Mouse (Mus musculus) CD4-positive, CD25-positive, alpha-beta regulatory T cell (primary cell): ENCODE results near the gene Ccna1. TPM values are rescaled to one million over a fixed set of nuclear protein-coding genes. Genes with fewer than 3 reads are reported as not detected.

Experiments
- polyA plus RNA-seq: library from polyadenylated mRNA; unstranded; fragments of 100-300 nt; shearing (Covaris generic); gene quantifications from one replicate; pipeline ENCODE4 v1.2.1, GENCODE M21; 2017

Ccna1 gene
- polyA plus RNA-seq = not detected

DNA sequence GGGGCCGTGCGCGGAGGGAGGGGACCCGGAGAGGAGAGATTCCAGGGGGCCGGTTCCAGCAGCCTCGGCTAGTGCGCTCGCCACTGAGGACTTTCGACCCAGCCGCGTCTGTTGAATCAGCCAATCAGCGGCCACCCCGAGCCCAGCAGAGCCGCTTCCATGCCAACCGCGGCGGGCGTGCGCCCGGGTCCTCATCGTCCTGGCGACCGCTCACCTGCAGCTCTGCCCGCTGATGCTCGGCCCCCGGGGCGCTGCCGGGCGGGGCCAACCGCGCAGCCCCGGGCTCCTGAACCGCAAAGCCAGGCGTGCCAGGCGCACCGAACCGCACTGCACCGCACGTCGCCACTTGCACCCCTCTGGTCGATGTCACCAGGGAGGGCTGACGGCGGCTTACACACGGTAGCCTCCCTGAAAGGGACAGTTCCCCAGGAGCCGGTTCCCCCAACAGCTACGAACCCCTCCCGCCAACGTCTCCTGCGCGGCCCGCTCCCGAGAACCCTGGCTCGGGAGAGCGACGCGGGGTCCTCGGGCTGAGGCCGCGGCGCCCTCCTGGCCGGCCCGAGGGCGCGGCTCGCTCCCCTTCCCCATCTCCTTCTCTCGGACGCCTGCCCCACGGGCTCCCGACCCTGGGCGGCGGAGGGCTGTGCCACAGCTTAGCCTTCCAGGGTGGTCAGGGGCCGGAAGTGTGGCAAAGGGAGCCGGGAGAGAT, at the start of gene Ccna1:
Gene Ccna1, minus strand, starts transcription at position 464 of the 709 bp plus-strand sequence.

Other genes starting within 250 kb of the Ccna1 start
- gene Rfxap, start 247.7 kb downstream of the Ccna1 start, polyA plus RNA-seq = 101 TPM
- gene Sertm1, start 139.6 kb downstream of the Ccna1 start, polyA plus RNA-seq = not detected
- gene Spg20, start 56.6 kb upstream of the Ccna1 start, polyA plus RNA-seq = 29.9 TPM
- gene Ccdc169, start 81.8 kb upstream of the Ccna1 start, polyA plus RNA-seq = not detected
- gene Sohlh2, start 126.5 kb upstream of the Ccna1 start, polyA plus RNA-seq = not detected
- gene Dclk1, start 186.9 kb upstream of the Ccna1 start, polyA plus RNA-seq = 0.10 TPM